Mouse (Mus musculus): Measurements from ENCODE around the gene Spata48.

The Spata48 gene

GRCm38 (mm10) chr11:11545948-11546347 lies 84.1 kb downstream of the Spata48 start:
- no peak for DNase-seq

GRCm38 (mm10) chr11:11546903-11547511 lies 85.1 kb downstream of the Spata48 start:
- no peak for DNase-seq

GRCm38 (mm10) chr11:11547597-11548240 lies 85.8 kb downstream of the Spata48 start:
- DNase-seq: peak; percentile 66

GRCm38 (mm10) chr11:11555563-11555962 lies 93.7 kb downstream of the Spata48 start:
- peak; percentile 41 for DNase-seq

GRCm38 (mm10) chr11:11556186-11556585 lies 94.3 kb downstream of the Spata48 start:
- DNase-seq: no peak

- peak; percentile 66 for DNase-seq
Observed at GRCm38 (mm10) chr11:11557173-11557967, 95.5 kb downstream of the Spata48 start.

GRCm38 (mm10) chr11:11558662-11559061 lies 96.8 kb downstream of the Spata48 start:
- no peak for DNase-seq

- DNase-seq: no peak
Observed at GRCm38 (mm10) chr11:11559099-11559686, 97.3 kb downstream of the Spata48 start.

GRCm38 (mm10) chr11:11561118-11561517 lies 99.2 kb downstream of the Spata48 start:
- DNase-seq: no peak

GRCm38 (mm10) chr11:11564266-11565044 lies 102.6 kb downstream of the Spata48 start:
- no peak for DNase-seq

All from kidney, adult 9 months (tissue).